Mouse (Mus musculus) c-Kit-positive CD71-positive TER-119-negative erythroid progenitor cells, embryonic 14.5 days (primary cell): ENCODE data around the gene Trappc1.

ENCODE experiments used
- DNase-seq: peaks from one replicate; pipeline ENCODE4 v3.0.0-alpha.2; 2013; ENCODE audit warnings: low read depth

Gene Trappc1

GRCm38 (mm10) chr11:69328517-69328916, 4.7 kb downstream of the Trappc1 start:
- DNase-seq = no peak

GRCm38 (mm10) chr11:69331152-69331551, 7.4 kb downstream of the Trappc1 start:
- DNase-seq = no peak

- peak; percentile 38 for DNase-seq
These were observed 8.2 kb downstream of the Trappc1 start for GRCm38 (mm10) chr11:69331929-69332405.

- DNase-seq = no peak
These were observed 9.0 kb downstream of the Trappc1 start for GRCm38 (mm10) chr11:69332713-69333253.

GRCm38 (mm10) chr11:69333922-69334321, 10.1 kb downstream of the Trappc1 start:
- peak; percentile 59 for DNase-seq

GRCm38 (mm10) chr11:69334796-69335195, 11.0 kb downstream of the Trappc1 start:
- no peak for DNase-seq

- no peak for DNase-seq
These were observed 16.7 kb downstream of the Trappc1 start, which contains the start of gene Rnf227 for GRCm38 (mm10) chr11:69340161-69341131. Gene Rnf227, plus strand, starts transcription at chr11:69340461.

GRCm38 (mm10) chr11:69346441-69346840, 22.7 kb downstream of the Trappc1 start:
- no peak for DNase-seq

GRCm38 (mm10) chr11:69356544-69356943, 32.8 kb downstream of the Trappc1 start:
- no peak for DNase-seq

- DNase-seq = no peak
These were observed 33.9 kb downstream of the Trappc1 start for GRCm38 (mm10) chr11:69357690-69358089.

- DNase-seq = no peak
These were observed 38.2 kb downstream of the Trappc1 start for GRCm38 (mm10) chr11:69362021-69362420.

- no peak for DNase-seq
These were observed 38.7 kb downstream of the Trappc1 start for GRCm38 (mm10) chr11:69362479-69362878.

GRCm38 (mm10) chr11:69364376-69364775, 40.6 kb downstream of the Trappc1 start:
- DNase-seq = no peak

GRCm38 (mm10) chr11:69364910-69365309, 41.1 kb downstream of the Trappc1 start:
- no peak for DNase-seq

GRCm38 (mm10) chr11:69365722-69366121, 41.9 kb downstream of the Trappc1 start:
- no peak for DNase-seq

- DNase-seq = no peak
These were observed 42.5 kb downstream of the Trappc1 start for GRCm38 (mm10) chr11:69366157-69366854.

- DNase-seq = no peak
These were observed 43.3 kb downstream of the Trappc1 start for GRCm38 (mm10) chr11:69366855-69367615.

GRCm38 (mm10) chr11:69367616-69368355, 44.0 kb downstream of the Trappc1 start:
- no peak for DNase-seq

GRCm38 (mm10) chr11:69368356-69369214, 44.8 kb downstream of the Trappc1 start:
- DNase-seq = no peak
